Mouse (Mus musculus): ENCODE results near the gene Iqcc. TPM values are rescaled to one million over a fixed set of nuclear protein-coding genes. Genes with fewer than 3 reads are reported as not detected.

Gene Iqcc
- polyA plus RNA-seq, 2 experiments: 28.6 to 35.5 TPM

DNA sequence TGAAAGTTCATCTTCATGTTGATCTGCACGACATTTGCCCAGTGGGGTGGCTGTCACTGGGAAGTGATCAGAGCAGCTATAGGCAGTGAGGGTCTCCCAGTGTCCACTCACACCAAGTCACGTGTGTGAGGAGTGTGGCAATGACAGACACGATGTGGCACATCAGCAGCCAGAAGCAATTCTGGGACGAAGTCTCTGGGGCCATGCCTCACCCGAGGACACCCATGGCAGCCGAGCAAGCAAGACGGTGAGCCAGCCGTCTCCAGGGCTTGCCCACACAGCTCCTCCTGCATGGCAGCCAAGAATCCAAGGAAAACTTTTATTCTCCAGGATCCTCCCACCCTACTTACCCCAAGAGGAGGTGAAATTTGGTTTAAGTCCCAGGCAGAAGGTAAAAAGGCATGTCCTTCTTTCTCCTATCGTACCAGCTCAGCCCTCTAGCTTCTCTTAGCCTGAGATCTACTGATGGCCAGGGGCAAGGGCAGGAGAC is 3.1 kb downstream of the Iqcc start:
- WGBS: 89% methylated on average over 9 of the region's 9 CpGs
- peaks cover 6% of the 10 kb centered on the region for H3K4me1 ChIP-seq (ENCODE audit: control insufficient read depth, insufficient read depth, low read length)
- no peak for TF ChIP-seq POLR2A (IDR thresholded peaks at IDR 0.05; ENCODE audit: borderline replicate concordance, extremely low read depth, insufficient read depth, insufficient read length)
- ATAC-seq (ENCODE audit: low FRiP score, low read depth) (no peak), DNase-seq (ENCODE audit: low spot score) (no peak)
- H3K27me3 ChIP-seq (ENCODE audit: control insufficient read depth, insufficient read depth, low read length): no peaks in the 10 kb centered on the region
- no peak overlapping the region for H3K4me2 ChIP-seq (replicated peaks; ENCODE audit: low read depth, low read length, severe bottlenecking)
- H3K27ac ChIP-seq (replicated peaks; ENCODE audit: low read depth, low read length): no peak overlapping the region
- H3K4me3 ChIP-seq (replicated peaks; ENCODE audit: low read length): no peak overlapping the region
- no peaks in the 10 kb centered on the region for H3K9me3 ChIP-seq (ENCODE audit: control insufficient read depth, low read length)
- H3K9ac ChIP-seq (ENCODE audit: low read depth, low read length, severe bottlenecking): no peak overlapping the region
- H3K36me3 ChIP-seq (ENCODE audit: control insufficient read depth, insufficient read depth, low read length): peaks cover 8% of the 10 kb centered on the region

- no peak for TF ChIP-seq POLR2A (IDR thresholded peaks at IDR 0.05; ENCODE audit: borderline replicate concordance, extremely low read depth, insufficient read depth, insufficient read length)
Measured at GRCm38 (mm10) chr4:129614093-129614492, 4.8 kb downstream of the Iqcc start, which contains the start of gene Dcdc2b. Dcdc2b (minus strand) TSS chr4:129614257.

GRCm38 (mm10) chr4:129610472-129610871 is 8.4 kb downstream of the Iqcc start:
- H3K27me3 ChIP-seq (ENCODE audit: control insufficient read depth, insufficient read depth, low read length): no peaks in the 10 kb centered on the region
- no peak for TF ChIP-seq POLR2A (IDR thresholded peaks at IDR 0.05; ENCODE audit: borderline replicate concordance, extremely low read depth, insufficient read depth, insufficient read length)
- no peak overlapping the region for H3K4me3 ChIP-seq (replicated peaks; ENCODE audit: low read length)
- H3K9me3 ChIP-seq (ENCODE audit: control insufficient read depth, low read length): no peaks in the 10 kb centered on the region
- no peak for DNase-seq (ENCODE audit: low spot score)
- WGBS: 66% methylated on average over 4 of the region's 4 CpGs
- no peak overlapping the region for H3K4me2 ChIP-seq (replicated peaks; ENCODE audit: low read depth, low read length, severe bottlenecking)
- peaks cover 29% of the 10 kb centered on the region for H3K36me3 ChIP-seq (ENCODE audit: control insufficient read depth, insufficient read depth, low read length)
- H3K27ac ChIP-seq (replicated peaks; ENCODE audit: low read depth, low read length): no peak overlapping the region
- H3K9ac ChIP-seq (ENCODE audit: low read depth, low read length, severe bottlenecking): no peak overlapping the region
- H3K4me1 ChIP-seq (ENCODE audit: control insufficient read depth, insufficient read depth, low read length): no peaks in the 10 kb centered on the region
- no peak for ATAC-seq (ENCODE audit: low FRiP score, low read depth)

More at GRCm38 (mm10) chr4:129614093-129614492, 4.8 kb downstream of the Iqcc start, which contains the start of gene Dcdc2b:
- DNase-seq (ENCODE audit: low spot score) (no peak), ATAC-seq (ENCODE audit: low FRiP score, low read depth) (no peak)
- Histone ChIP-seq H3K9ac (ENCODE audit: low read depth, low read length, severe bottlenecking) (no peak within 1 kb of the TSS), H3K9me3 (ENCODE audit: control insufficient read depth, low read length) (no peaks in the 10 kb centered on the region), H3K27ac (replicated peaks; ENCODE audit: low read depth, low read length) (no peak within 1 kb of the TSS), H3K4me3 (replicated peaks; ENCODE audit: low read length) (no peak within 1 kb of the TSS), H3K4me1 (ENCODE audit: control insufficient read depth, insufficient read depth, low read length) (peaks cover 6% of the 10 kb centered on the region), H3K4me2 (replicated peaks; ENCODE audit: low read depth, low read length, severe bottlenecking) (no peak within 1 kb of the TSS), H3K36me3 (ENCODE audit: control insufficient read depth, insufficient read depth, low read length) (peaks cover 12% of the 10 kb centered on the region), H3K27me3 (ENCODE audit: control insufficient read depth, insufficient read depth, low read length) (no peaks in the 10 kb centered on the region)
- 74% methylated on average over 6 of the region's 6 CpGs for WGBS

GRCm38 (mm10) chr4:129610026-129610425 is 8.9 kb downstream of the Iqcc start:
- TF ChIP-seq POLR2A (IDR thresholded peaks at IDR 0.05; ENCODE audit: borderline replicate concordance, extremely low read depth, insufficient read depth, insufficient read length): no peak

DNA sequence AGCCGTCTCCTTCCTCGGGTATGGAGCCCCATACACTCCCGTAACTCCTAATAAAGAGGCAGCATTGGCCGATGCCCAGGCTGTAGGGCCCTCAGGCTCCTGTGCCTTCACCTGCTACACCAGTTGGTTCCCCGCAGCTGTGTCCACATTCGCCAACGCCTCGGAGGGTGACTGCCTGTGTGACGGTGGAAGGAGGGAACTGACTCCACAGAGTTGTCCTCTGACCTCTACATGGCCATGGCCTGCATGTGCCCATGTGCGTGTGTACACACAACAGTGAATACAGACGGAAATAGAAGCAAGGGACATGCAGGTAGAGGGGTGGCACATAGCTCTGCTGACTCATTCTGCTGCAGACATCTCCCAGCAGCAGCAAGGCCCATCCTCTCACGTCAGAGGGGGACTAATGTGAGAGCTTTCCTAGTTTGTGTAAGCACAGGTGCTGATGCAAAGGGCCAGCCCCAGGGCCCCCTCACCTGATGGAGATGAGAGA is 9.7 kb downstream of the Iqcc start:
- WGBS: 81% methylated on average over 12 of the region's 12 CpGs
- Histone ChIP-seq H3K4me1 (ENCODE audit: control insufficient read depth, insufficient read depth, low read length) (no peaks in the 10 kb centered on the region), H3K4me2 (replicated peaks; ENCODE audit: low read depth, low read length, severe bottlenecking) (no peak overlapping the region), H3K9ac (ENCODE audit: low read depth, low read length, severe bottlenecking) (no peak overlapping the region), H3K27me3 (ENCODE audit: control insufficient read depth, insufficient read depth, low read length) (no peaks in the 10 kb centered on the region), H3K36me3 (ENCODE audit: control insufficient read depth, insufficient read depth, low read length) (peaks cover 39% of the 10 kb centered on the region), H3K9me3 (ENCODE audit: control insufficient read depth, low read length) (no peaks in the 10 kb centered on the region), H3K27ac (replicated peaks; ENCODE audit: low read depth, low read length) (no peak overlapping the region), H3K4me3 (replicated peaks; ENCODE audit: low read length) (no peak overlapping the region)
- no peak for ATAC-seq (ENCODE audit: low FRiP score, low read depth)
- DNase-seq (ENCODE audit: low spot score): no peak
- no peak for TF ChIP-seq POLR2A (IDR thresholded peaks at IDR 0.05; ENCODE audit: borderline replicate concordance, extremely low read depth, insufficient read depth, insufficient read length)

More at GRCm38 (mm10) chr4:129610026-129610425, 8.9 kb downstream of the Iqcc start:
- peaks cover 33% of the 10 kb centered on the region for H3K36me3 ChIP-seq (ENCODE audit: control insufficient read depth, insufficient read depth, low read length)
- H3K27ac ChIP-seq (replicated peaks; ENCODE audit: low read depth, low read length): no peak overlapping the region
- no peaks in the 10 kb centered on the region for H3K27me3 ChIP-seq (ENCODE audit: control insufficient read depth, insufficient read depth, low read length)
- DNase-seq (ENCODE audit: low spot score) (no peak), ATAC-seq (ENCODE audit: low FRiP score, low read depth) (no peak)
- H3K4me3 ChIP-seq (replicated peaks; ENCODE audit: low read length): no peak overlapping the region
- H3K9me3 ChIP-seq (ENCODE audit: control insufficient read depth, low read length): no peaks in the 10 kb centered on the region
- H3K9ac ChIP-seq (ENCODE audit: low read depth, low read length, severe bottlenecking): no peak overlapping the region
- no peaks in the 10 kb centered on the region for H3K4me1 ChIP-seq (ENCODE audit: control insufficient read depth, insufficient read depth, low read length)
- 70% methylated on average over 4 of the region's 4 CpGs for WGBS
- no peak overlapping the region for H3K4me2 ChIP-seq (replicated peaks; ENCODE audit: low read depth, low read length, severe bottlenecking)
